Mouse (Mus musculus): ENCODE data around the gene Gas2l1.
A peak's percentile ranks its signal among the peaks of the same experiment; 100 is the strongest.

Gene Gas2l1

DNA sequence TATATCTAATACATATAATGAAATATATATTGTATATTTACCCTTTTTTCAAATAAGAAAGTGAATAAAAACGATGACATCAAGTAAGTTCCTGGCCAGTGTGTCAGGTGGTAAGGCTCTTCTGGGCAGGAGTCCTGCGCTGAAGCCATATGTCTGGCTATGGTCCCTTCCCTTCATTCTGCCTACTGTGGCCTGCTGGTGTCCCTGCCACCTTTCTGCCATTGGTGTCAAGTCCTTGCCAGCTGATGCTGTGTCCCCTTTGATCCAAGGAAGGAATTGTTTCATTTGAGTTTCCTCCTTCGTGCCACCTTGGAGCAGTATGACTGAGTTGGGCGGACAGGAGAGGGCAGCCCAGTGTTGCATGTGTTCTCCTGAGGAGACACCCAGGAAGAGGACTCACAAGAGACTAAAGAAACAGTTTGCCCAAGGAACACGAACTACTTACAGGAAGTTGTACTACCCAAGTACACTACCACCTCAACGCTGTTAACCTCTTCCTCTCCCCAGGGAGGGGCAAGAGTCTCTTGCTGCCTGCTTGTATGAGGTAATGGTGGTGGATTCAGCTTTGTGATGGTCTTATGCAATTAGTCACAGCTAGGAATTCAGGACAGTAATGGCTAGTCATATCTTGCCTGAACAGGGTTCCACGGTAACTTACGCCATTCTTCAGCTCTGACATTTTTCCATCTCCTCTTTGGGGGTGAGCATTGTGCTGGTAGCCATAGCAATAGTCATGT, 22.3 kb downstream of the Gas2l1 start:
- no peak for DNase-seq (ENCODE audit: low spot score in 2 of 2)

DNA sequence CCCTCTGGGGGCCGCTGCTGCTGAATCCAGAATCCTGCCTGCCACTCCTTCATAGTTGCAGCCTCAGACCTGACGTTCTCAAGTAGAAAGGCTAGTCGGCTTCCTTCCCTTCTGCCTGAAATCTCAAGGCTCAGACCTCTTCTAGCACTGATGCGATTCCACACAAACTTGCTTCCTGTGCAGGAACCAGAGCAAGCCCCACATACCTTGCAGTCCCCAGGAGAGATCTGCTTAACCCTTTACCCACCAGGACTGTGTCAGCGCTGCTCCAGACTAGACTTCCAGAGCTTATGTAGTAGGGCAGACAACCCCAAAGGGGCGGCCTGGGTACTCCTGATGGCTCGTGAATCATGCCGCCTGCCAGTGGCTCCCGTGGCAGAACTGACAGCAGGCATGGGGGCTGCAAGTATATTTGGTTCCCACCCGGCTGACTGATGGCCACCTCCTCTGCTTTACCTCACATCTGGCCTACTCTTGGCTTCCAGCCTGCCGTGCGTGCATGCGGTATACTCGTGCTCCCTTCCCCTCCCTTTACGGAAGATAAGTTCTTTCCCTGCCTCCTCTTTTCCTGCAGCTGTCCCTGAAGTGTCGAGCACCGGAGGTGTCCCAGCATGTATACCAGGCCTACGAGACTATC, 23.9 kb downstream of the Gas2l1 start:
- DNase-seq (ENCODE audit: low spot score in 2 of 2), result peak; percentile 82 to 85

DNA sequence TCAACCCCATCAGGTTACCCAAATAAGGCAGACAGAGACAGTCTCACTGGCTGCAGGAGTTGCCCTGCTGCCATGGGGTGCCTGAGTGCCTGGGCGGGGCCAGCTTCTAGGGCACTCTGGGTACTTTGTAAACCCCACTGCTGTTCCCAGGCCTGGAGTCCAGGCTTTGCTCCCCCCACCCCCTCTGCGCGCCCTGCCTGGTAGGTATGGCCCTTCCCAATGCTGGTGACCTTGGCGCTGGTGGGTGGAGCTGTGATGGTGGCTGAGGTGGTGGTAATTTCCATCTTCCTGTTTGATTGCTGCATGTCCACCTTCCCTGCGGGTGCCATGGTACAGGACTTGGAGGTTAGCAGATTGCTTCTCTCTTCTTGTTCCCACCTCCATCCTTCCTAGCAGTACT, 24.5 kb downstream of the Gas2l1 start:
- no peak for DNase-seq (ENCODE audit: low spot score in 2 of 2)

DNA sequence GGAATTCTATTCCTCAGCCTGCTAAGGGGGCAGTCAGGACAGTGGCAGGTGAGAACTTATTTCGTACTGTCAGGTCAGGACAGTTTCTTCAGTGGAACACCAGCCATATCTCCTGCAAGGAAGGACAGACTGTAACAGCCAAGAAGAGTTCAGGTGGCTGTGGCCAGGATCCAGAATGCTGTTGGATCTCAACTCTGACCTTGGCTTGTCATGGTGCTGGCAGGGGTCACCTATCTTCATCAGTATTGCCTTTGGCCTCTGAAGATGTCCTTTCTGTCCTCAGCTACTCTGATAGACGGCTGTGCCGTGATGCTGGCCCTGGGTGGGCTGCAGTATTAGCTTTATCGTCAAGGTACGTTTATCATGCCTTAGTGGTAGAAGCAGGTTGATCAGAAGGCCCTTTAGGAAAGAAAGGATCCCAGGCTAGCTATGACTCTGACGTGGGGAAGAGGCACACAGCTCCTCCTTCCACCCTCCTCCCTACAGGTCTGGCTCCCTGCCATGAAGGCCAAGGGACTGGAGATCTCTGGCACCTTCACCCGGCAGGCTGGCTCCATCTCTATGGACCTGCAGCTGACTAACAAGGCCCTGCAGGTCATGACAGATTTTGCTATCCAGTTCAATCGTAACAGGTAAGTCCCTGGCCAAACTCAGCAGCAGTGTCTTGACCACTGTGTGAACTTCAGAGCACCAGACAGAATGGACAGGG, 27.8 kb downstream of the Gas2l1 start:
- DNase-seq (ENCODE audit: low spot score in 2 of 2), result no peak

DNA sequence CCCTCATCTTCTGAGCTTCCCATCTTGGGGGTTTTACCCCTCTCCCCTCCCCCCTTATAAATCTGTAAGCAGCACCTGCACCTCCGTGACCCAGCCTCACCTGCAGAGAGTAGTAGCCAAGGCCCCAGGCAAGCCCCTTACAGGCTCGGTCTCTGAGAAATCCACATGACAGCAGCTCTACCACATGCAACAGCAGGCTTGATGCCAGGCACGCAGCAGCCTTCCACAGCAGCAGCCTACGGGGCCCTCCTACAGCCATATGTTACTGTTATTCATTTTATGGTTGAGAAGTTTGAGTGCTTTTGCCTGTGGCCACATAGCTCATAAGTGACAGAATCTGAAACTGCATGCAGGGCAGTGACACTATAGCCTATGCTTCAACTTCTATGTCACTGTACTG, 29.7 kb downstream of the Gas2l1 start:
- peak; percentile 80 to 85 for DNase-seq (ENCODE audit: low spot score in 2 of 2)

DNA sequence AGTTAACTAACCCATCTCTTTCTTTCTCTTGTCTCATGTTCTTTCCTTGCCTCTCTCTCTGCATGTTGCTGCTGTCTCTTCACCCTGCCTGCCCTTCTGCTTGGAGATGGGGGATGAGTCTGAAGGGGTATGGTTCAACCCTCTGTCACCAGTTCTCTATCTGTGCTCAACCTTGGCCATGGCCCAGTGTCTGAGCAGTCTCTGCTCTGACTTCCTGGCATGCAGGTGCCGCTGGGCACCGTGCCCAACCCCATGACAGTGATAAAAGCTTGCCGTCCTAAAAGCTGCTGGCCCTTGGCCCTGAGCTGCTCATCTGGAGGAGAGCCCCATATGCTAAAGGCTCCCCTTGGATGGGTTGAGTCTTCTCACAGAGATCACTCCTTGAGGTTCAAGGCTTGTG, 32.0 kb downstream of the Gas2l1 start:
- no peak for DNase-seq (ENCODE audit: low spot score in 2 of 2)

DNA sequence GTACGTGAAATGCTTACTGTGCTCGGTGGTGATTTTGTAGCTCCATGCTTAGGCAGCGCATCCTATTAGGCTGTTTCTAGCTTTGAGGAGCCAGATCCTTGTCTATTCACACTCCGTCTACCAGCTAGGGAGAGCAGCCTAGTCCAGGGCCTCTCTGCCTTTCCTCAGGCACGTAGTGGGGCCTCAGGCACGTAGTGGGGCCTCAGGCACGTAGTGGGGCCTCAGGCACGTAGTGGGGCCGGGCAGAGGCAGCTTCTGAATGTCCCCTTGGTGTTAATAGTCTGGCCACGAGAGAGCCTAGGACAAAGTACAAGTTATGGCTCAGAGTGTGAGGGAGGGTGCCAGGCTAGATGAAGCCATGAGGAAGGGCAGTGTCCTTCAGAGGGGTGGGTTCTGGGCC, 32.4 kb downstream of the Gas2l1 start:
- no peak for DNase-seq (ENCODE audit: low spot score in 2 of 2)

DNA sequence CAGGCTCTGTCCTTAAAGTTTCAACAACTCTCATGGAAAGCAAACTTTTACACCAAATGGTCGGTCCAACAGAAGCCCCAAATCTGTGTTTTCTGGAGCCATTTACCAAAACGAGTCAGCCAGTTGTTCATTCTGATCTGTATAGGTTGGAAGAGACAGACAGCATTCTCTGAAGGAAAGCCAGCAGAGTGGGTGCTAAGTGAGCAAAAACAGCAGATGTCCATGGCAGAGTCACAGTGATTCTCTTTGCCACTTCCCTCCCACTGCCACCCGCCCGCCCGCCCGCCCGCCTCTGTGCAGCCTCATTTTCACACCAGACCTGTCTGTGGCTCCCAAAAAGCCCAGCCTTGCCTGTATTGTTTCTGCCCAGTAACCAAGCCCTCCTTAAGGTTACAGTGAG, 36.9 kb downstream of the Gas2l1 start:
- DNase-seq (ENCODE audit: low spot score in 2 of 2), result peak; percentile 71 to 76

DNA sequence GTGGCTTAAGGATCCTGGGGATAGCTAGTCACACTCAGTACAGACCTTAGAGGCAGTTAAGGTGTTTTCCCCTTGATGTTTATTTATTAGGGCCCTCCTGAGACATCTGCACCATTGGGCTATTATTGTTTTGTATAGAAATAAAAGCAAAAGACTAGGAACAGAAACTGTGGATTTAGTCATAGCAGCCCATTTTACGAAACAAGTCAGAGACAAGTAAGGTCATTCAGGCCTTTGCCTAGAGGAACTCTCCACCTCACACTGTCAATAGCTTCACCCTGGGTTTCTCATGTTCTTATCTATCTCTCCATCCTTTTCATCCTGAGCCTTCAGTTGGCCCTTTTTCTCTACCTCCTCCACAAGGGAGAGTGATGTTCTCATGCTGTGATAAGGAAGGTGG, 40.0 kb downstream of the Gas2l1 start:
- DNase-seq (ENCODE audit: low spot score in 2 of 2), result no peak

DNA sequence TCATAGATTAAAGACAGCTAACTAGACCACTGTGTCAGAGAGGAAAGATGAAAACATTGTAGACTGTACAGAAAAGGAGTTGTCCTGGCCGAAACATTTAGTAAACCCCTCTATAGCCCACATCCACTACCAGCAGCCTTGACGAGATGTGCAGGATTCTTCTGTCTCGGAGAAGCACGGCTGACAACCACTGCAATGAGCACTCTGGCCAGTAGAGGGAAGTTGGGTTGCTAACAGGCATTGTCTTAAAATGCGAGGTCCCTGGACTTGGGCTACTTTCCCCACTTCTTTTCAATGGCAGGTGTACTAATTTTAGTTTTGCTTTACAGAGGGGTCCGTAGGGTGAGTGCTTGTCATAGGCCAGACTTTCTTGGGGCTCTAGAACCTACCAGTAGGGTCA, 47.6 kb downstream of the Gas2l1 start:
- peak; percentile 51 to 61 for DNase-seq (ENCODE audit: low spot score in 2 of 2)

DNA sequence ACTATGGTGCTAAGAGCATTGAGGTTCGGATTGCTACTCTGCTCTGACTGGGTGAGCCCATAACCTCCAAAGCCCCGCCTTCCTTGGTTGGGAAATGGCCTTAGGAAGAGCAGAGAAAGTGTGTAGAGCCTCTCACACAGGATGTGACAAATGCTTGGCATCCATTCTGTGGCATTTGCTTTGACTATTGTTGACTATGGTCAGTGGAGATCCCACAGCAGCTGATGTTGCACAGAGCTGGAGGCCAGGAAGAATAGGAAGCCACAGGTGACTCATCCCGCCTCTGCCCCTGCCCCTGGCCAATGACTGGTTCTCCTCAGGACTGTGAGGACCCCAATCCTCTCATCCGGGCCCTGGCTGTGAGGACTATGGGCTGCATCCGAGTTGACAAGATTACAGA, 48.8 kb downstream of the Gas2l1 start:
- no peak for DNase-seq (ENCODE audit: low spot score in 2 of 2)

DNA sequence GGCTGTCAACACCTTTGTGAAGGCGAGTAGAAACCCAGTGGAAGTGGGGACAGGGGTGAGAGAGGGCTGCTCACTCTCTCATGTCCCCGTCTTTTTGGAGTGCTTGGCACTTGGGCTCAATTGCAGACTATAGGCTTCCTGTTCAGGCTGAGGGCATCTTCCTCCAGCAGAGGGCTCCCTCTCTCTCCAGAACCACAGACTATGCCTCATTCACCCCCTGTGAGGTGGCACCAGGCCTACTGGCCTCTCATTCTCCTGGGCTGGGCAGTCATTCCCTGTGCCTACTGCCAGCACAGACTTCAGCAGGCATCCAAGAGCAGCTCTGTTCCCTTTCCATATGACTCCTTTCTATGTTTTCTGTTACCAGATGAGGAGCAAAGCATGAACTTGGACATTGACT, 49.4 kb downstream of the Gas2l1 start:
- DNase-seq (ENCODE audit: low spot score in 2 of 2), result peak; percentile 78 to 86

DNA sequence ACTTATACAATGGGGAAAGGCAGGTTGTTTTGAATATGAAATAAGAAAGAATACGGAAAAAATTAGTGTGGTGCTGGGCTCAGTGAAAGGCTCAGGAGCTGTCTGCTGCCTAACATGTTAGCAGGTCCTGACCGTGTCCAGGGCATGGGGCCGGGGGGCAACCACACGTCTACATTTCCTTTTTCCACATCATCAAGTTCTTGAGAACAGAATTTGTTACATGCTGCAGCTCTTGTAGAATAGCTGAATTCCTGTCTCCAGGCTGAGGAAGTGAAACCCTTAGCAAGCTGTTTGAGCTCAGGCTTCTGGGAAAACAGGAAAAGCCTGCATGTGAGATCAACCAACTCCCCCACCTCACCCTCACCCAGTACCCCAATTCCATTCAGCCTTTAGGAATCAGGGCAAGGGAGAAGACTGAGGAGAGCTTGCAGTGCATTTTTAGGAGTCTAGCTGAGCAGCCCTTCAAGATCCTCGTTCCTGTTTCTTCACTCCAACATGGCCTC, 52.9 kb downstream of the Gas2l1 start:
- DNase-seq (ENCODE audit: low spot score in 2 of 2), result no peak

DNA sequence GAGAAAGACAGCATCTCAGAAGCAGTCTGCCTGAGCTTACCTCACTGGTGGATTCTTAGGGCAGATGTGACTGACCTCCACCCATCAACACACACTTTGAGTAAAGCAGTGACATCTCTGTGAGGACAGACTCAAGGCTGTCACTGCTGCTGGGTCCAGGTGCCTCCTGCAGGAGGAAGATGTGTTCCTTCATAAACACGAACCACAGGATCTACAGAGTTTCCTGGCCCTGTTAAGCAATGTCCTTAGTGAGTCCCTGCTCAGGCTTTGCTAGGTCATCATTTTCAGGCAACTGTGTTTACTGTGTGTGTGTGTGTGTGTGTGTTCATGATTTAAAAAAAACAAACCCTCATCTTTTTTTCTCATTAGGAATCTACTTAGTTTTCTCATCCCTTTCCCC, 53.6 kb downstream of the Gas2l1 start:
- DNase-seq (ENCODE audit: low spot score in 2 of 2), result no peak

DNA sequence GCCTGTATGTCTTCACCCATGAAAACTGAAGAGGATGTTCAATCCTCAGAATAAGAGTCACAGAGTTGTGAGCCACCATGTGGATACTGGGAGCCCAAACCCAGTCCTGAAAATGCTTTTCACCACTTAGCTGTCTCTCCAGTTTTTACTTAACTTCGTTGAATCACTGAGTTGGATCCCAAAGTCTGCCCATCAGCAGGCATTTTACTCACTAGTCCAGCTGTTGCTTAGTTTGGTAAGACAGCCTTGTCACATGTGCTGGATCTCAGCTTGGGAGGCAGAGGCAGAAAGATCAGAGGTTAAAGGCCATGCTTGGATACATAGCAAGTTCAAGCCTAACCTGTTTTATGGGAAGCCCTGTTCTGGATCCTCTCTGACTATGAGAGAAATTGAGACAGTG, 54.9 kb downstream of the Gas2l1 start:
- no peak for DNase-seq (ENCODE audit: low spot score in 2 of 2)

DNA sequence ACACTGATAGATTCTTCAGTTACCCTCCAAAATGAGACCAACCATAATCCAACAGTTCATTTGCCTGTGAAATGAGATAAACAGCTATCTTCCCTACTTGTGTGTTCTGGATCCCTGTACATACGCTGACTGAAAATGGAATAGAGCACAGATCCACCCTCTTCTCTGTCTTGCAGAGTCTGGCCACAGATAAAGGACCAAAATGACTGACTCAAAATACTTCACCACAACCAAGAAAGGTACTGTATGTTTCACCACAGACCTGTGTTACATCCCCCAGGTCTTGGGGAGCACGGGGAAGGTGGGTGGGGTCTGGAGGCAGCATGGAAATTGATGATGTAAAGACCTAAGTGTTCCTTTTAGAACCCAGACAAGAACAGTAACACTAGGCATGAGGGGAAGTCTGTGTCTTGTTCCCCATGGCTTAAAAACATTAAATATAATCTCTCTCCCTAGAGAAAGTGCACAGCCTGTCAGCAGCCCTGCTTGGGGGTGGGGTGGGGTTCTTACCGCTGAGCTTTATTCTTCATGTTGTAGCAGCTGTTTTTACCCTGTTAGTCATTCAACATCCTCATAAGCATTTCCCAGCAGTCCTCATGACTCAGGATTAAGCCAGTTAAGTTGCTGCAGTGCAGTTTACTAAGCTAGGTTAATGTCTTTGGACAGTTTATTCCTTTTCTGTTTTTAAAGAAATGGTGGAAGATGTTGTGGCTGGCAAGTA, 55.6 kb downstream of the Gas2l1 start:
- peak in 1 of 2 experiments; percentile 38 for DNase-seq (ENCODE audit: low spot score in 2 of 2)

DNA sequence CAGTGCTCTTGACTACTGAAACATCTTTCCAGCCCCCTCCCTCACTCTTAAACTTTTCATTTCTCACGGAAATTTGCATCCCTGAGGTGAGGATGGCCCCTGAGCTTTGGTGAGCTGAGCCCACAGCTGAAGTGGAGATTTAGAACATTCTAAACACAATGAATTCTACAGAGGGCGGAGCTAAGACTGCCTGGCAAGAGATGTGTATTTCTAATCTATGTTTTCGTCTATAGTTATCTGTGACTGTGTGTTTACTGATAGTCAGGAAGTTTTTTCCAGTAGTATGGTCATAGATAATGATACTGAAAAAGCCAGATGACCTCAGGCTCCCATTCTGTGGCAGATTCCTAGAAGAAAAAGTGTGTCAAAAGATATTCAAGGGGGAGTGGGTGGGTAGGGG, 56.3 kb downstream of the Gas2l1 start:
- DNase-seq (ENCODE audit: low spot score in 2 of 2), result no peak

DNA sequence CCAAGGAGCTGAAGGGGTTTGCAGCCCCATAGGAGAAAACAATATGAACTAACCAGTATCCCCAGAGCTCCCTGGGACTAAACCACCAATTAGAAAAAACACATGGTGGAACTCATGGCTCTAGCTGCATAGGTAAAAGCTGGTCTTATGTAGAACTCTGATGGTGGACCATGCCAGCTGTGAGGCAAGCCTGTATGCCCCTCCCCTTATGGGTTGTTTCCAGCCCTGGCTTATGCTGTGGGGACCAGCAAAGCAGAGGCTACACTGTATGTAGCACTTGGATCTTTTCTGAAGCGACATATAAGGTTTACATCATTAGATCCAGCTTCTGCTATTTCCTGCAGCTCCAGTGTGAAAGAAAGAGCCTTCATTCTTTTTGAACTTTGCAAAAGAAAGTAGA, 57.9 kb downstream of the Gas2l1 start:
- no peak for DNase-seq (ENCODE audit: low spot score in 2 of 2)

DNA sequence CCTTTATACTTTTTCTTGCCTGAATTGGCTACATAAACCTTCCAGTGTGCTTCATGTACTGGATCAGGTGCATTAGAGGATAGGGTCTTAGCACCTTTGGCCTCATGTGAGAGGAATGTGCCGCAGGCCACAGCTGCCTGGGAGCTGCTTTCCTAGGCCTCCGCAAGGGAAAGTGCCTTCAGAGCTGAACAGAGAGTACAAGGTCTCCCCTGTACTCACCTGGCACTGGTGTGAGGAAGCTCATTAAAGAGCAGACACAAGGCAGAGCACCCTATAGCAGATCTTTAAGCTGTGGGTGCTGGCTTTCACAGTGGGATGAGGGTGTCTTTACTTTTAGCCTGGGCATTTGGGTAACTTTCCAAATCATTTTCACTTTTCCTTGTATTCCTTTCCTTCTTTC, 59.6 kb downstream of the Gas2l1 start:
- no peak for DNase-seq (ENCODE audit: low spot score in 2 of 2)
